Mouse (Mus musculus): ENCODE measurements around the gene S1pr5. TPM values are rescaled to one million over a fixed set of nuclear protein-coding genes. Genes with fewer than 3 reads are reported as not detected.
"Not testable (repeated sequence)": the region's sequence is repeated elsewhere in the genome, so short reads cannot be mapped to it uniquely, and the experiment has no call there.

Gene S1pr5
- polyA plus RNA-seq, 1 experiment = 0.47 TPM

DNA sequence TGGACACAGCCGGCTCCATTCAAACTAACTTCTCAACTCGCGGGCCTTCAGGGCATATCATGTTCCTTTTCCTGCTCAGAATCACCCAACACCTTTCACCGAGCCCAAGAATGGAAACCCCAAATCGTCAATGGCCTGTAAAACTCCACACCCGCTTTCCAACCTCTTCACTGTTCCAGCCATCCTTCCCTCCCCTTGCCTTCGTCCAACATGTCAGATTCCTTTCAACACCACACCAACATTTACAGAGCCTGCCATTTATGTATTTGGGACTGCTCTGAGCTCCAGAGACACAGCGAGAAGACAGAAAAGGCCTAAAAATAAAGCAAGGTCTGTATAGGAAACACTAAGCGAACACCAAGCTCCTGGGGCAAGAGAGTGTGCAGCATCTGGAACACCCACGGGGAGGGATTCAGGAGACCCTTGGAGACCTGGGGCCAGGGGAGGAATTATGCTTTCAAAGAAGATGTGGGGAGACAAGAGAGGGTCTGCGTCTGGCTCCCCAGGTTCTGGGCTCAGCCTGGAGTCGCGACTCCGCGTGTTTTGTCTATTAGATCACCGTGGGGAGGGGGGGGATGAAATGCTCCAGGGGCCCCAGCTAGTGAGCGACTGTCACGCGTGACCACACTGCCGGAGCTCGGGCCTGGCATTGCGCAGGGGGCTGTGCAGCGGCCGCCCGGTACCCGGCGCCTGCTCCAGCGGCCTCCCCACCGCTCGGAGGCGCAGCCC, 10.1 kb downstream of the S1pr5 start:
- DNase-seq (ENCODE audit: low spot score) = no peak

- DNase-seq (ENCODE audit: low spot score) = no peak
Measured at GRCm38 (mm10) chr9:21237368-21238003, 10.8 kb downstream of the S1pr5 start.

DNA sequence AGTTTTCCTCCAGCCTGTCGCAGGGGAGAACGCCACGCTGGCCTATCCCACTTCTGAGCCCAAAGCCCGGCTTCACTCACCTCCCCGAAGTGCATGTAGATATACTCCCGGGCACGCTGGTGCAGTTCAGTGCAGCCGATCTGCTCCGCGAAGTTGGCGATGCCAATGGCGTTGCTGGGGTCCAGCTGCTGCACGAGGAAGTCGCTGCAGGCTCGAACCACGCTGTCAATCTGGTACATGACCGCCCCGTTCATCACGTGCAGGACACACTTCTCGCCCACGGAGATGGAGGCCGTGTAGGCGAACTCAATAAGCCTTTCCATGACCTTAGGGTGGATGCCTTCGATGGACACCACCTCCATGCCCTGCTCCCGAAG, 11.3 kb downstream of the S1pr5 start:
- DNase-seq (ENCODE audit: low spot score) = no peak

DNA sequence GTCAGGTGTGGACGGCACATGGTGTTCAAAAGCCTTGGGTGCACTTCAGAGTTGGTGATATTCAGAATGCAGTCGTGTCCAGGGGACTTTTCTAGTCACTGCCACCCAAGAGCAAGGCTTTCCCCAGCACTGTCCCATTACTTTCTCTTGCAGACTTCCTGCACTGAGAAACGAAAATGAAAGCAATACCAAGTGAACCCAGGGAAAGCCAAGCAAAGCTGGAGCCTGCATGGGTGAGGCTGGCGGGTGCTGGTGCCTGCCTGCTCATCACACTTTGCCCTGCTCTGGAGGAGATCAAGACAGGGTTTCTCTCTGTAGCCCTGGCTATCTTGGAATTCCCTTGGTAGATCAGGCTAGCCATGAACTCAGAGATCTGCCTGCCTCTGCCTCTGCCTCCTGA, 12.9 kb downstream of the S1pr5 start:
- no peak for DNase-seq (ENCODE audit: low spot score)

- DNase-seq (ENCODE audit: low spot score) = no peak
Measured at GRCm38 (mm10) chr9:21233805-21234204, 14.4 kb downstream of the S1pr5 start.

DNA sequence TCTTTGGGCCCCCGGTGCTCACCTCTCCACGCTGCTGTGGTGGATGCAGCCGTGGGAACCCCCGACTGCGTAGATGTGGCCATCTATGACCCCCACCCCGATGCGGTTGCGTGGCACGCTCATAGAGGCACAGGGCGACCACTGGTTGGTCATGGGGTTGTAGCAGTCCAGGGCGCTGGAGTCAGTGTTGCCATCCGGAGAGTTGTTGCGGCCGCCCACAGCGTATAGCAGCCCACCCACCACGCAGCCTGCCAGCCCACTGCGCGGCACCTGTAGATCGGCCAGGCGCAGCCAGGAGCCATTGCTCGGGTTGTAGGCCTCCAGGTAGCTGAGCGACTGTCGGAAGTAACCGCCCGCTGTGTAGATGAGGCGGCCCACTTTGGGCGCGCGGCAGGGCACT, 14.9 kb downstream of the S1pr5 start:
- no peak for DNase-seq (ENCODE audit: low spot score)

GRCm38 (mm10) chr9:21232867-21233266, 15.4 kb downstream of the S1pr5 start:
- no peak for DNase-seq (ENCODE audit: low spot score)

DNA sequence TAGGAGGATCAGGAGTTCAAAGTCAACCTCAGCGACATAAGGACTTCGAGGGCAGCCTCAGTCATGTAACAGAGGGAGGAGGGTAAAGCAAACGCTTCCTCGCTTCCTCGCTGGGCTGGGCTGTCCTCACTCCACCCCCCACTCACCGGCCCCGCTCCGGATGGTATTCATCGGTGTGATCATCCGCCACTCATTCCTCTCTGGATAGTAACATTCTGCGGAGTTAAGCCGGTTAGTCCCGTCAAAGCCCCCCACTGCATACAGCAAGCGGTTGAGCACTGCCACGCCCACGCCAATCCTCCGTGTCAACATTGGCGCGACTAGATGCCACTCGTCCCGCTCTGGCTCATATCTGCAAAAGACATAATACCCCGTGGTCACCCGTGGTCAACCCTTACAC, 16.7 kb downstream of the S1pr5 start:
- DNase-seq (ENCODE audit: low spot score) = no peak

DNA sequence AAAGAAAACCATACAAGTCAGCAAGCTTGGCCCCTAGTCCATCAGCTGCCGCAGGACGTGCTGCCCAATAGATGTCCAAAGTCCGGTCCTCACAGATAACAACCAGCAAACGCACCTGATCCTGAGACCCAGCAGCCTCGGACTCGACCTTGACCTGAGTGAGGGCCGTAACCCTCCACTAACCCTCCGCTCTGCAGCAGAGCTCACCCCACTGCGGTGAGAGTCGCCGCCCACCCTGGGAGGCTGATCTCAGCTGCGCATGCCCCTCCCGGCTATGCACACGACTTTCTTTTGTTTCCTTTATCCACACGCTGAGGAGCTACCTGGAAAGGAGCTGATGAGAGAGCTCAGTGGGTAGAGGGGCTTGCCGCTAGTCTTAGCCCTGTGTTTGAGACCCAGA, 20.9 kb downstream of the S1pr5 start:
- no peak for DNase-seq (ENCODE audit: low spot score)

GRCm38 (mm10) chr9:21225415-21225758, 22.9 kb downstream of the S1pr5 start:
- DNase-seq (ENCODE audit: low spot score) = no peak

GRCm38 (mm10) chr9:21224576-21225414, 23.4 kb downstream of the S1pr5 start:
- DNase-seq (ENCODE audit: low spot score) = no peak

- no peak for DNase-seq (ENCODE audit: low spot score)
Measured at GRCm38 (mm10) chr9:21223906-21224305, 24.3 kb downstream of the S1pr5 start.

DNA sequence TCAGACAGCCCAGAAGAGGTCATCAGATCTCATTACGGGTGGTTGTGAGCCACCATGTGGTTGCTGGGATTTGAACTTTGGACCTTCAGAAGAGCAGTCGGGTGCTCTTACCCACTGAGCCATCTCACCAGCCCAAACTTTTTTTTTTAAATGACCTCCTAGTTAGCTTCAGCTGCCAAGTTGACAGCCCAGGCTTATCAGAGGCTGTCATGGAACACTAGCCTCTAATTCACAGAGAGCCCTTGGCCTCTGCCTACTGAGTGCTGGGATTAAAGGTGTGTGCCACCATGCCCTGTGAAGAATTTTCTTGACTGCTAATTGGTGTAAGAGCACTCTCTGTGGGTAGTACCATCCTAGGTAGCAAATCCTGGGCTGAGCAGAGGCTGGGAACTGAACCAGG, 24.8 kb downstream of the S1pr5 start:
- DNase-seq (ENCODE audit: low spot score) = not testable (repeated sequence)

- DNase-seq (ENCODE audit: low spot score) = no peak
Measured at GRCm38 (mm10) chr9:21221383-21221929, 26.8 kb downstream of the S1pr5 start.

DNA sequence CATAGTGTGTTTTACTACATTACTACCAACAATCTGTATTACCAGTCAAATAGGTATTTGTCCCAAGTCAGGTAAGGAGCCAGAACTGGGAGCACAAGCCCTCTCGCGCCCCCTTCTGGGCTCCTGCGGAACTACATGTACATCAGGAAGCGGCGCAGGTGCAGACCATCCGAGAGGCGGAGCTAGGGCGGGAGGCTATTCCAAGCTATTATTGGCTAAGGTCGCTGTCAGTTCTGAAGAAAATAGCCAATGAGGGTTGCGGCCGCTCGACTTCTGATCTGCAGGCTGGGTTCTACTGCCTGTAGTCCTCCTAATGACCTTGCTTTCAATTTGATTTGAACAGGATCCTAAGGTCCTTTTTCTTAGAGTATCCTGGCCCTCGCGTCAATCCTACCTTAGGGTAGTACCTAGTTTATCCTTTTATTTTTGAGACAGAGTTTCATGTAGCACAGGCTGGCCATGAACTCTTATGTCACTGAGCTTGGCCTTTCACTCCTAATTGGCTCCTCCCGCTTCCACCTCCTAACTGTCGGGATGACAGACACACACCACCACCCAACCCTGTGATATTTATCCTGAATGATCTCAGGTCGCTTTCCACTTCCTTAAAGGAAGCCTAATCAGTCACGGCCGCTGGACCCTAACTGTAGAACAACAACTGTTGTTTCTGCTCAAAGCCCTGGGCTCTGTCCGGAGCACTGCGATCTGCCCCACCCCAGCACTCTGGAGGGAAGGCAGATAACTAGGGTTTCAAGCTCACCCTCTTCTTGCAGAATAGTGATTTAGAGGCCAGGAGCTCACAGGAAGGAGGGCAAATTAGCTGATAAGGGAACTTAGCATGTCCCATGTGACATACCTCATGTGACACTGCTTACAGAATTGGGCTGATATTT, 27.5 kb downstream of the S1pr5 start:
- peak; percentile 85 for DNase-seq (ENCODE audit: low spot score)

- no peak for DNase-seq (ENCODE audit: low spot score)
Measured at GRCm38 (mm10) chr9:21219820-21220219, 28.4 kb downstream of the S1pr5 start.

- no peak for DNase-seq (ENCODE audit: low spot score)
Measured at GRCm38 (mm10) chr9:21216050-21216841, 32.0 kb downstream of the S1pr5 start.

- no peak for DNase-seq (ENCODE audit: low spot score)
Measured at GRCm38 (mm10) chr9:21213617-21214190, 34.5 kb downstream of the S1pr5 start.

DNA sequence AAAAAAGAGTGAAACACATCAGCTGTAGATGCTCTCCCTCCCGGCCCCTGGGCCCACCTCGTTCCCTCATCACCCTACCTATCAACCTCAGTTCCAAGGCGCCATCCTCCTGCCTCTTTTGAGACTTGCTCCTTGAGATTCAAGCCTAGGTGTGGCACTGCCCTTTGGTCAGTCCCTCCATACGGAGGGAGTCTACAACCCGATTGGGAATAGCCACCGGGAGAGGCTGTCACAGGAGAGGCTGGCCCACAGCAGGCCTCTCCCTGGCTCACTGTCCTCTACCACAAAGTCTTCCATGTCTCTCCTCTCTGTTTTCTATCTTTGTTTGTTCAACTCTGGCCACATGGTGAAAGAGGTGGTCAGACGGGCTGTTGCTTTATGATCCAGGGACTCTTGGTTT, 36.6 kb downstream of the S1pr5 start:
- DNase-seq (ENCODE audit: low spot score) = no peak

DNA sequence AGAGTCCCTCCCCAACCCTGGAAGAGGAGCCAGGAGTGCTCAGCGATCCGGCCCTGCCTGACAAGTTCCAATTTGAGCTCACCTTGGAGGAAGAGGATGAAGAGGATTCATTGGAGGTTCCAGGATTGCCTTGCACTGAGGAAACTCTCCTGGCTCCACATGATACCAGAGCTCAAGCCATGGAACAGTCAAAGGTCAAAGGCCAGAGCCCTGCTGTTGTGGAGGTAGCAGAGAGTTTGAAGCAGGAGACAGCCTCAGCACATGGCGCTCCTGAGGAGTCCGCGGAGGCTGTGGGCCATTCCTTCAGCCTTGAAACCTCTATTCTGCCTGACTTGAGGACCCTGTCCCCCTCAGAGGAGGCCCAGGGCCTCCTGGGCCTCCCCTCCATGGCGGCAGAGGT, 37.4 kb downstream of the S1pr5 start:
- no peak for DNase-seq (ENCODE audit: low spot score)

Data from urinary bladder, adult 2 months (tissue).